Mouse (Mus musculus): ENCODE data around the gene Fam53a.

GRCm38 (mm10) chr5:33593620-33594019 lies 35.8 kb downstream of the Fam53a start:
- TF ChIP-seq CTCF (IDR thresholded peaks at IDR 0.05; ENCODE audit: low read depth) (peak; percentile 66), EP300 (IDR thresholded peaks at IDR 0.05; ENCODE audit: low read depth) (no peak)
